Mouse (Mus musculus): ENCODE data around the gene Lin7b. TPM values are rescaled to one million over a fixed set of nuclear protein-coding genes. Genes with fewer than 3 reads are reported as not detected.
"Not testable (repeated sequence)": the region's sequence is repeated elsewhere in the genome, so short reads cannot be mapped to it uniquely, and the experiment has no call there.

Lin7b gene
- polyA plus RNA-seq, 1 experiment = 4.1 TPM

DNA sequence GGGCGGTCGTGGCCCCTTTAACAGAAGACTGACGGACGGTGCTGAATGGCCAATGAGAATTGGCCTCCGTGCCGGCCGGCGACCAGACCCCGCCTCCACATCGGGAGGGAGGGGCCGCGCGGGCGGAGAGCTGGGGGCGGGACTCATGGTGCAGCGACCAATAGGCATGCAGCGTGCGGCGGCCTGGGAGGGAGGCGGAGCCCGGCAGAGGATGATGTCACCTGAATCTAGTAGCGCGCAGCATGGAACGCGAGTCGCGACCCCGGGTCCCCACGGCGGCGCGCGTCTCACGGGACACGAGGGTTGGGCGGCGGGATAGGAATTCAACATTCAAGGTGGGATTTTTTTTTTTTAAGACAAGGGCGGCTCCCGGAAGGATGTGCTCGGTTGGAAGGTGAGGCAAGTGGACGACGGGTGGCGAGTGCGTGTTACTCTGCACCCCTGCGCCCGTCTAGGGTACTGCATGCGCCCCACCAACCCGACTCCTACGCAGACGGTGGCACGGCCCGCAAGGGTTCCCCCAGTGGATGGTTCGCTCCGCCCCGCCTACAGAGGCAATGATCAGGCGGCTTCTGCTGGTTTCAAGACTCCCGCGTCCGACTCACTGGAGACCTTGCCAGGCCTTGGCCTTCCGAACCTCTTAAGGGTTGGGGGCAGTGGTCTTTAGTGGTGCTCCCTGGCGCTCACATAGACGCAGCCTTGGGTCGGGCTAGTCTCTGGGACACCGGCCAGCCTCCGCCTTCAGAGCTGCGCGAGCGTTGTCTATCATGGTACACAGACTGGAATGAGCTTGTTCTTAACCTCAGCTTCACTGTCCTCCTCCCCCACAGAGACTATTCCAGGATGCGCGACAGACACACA is 3.1 kb downstream of the Lin7b start:
- no peaks in the 10 kb centered on the region for H3K9me3 ChIP-seq
- peak overlapping the region; percentile 94 for H3K4me3 ChIP-seq (replicated peaks)
- TF ChIP-seq FLI1 (IDR thresholded peaks at IDR 0.05; ENCODE audit: low read length) (no peak), GATA1 (IDR thresholded peaks at IDR 0.05; ENCODE audit: borderline replicate concordance, low read length) (no peak)
- peaks cover 73% of the 10 kb centered on the region for H3K27me3 ChIP-seq (replicated peaks)
- H3K4me1 ChIP-seq = peaks cover 60% of the 10 kb centered on the region
- H3K36me3 ChIP-seq (replicated peaks; ENCODE audit: low read length) = peaks cover 9% of the 10 kb centered on the region

- Histone ChIP-seq H3K4me3 (replicated peaks) (peak within 1 kb of the TSS; percentile 94), H3K4me1 (peaks cover 66% of the 10 kb centered on the region), H3K9me3 (no peaks in the 10 kb centered on the region), H3K27me3 (replicated peaks) (peaks cover 79% of the 10 kb centered on the region), H3K36me3 (replicated peaks; ENCODE audit: low read length) (peaks cover 4% of the 10 kb centered on the region)
- no peak for TF ChIP-seq GATA1 (IDR thresholded peaks at IDR 0.05; ENCODE audit: borderline replicate concordance, low read length)
Measured at GRCm38 (mm10) chr7:45366652-45367019, 3.7 kb downstream of the Lin7b start, which contains the start of gene Ppfia3. TSS of gene Ppfia3 (minus strand) at chr7:45367019.

- TF ChIP-seq GATA1 (IDR thresholded peaks at IDR 0.05; ENCODE audit: borderline replicate concordance, low read length) (no peak), FLI1 (IDR thresholded peaks at IDR 0.05; ENCODE audit: low read length) (no peak)
- peak overlapping the region; percentile 94 for H3K4me3 ChIP-seq (replicated peaks)
Measured at GRCm38 (mm10) chr7:45365742-45366651, 4.4 kb downstream of the Lin7b start.

GRCm38 (mm10) chr7:45363983-45364382 is 6.4 kb downstream of the Lin7b start:
- no peak for TF ChIP-seq FLI1 (IDR thresholded peaks at IDR 0.05; ENCODE audit: low read length)
- TF ChIP-seq GATA1 (IDR thresholded peaks at IDR 0.05; ENCODE audit: borderline replicate concordance, low read length) = no peak
- H3K9me3 ChIP-seq = no peaks in the 10 kb centered on the region
- no peak overlapping the region for H3K4me3 ChIP-seq (replicated peaks)
- H3K27me3 ChIP-seq (replicated peaks) = peaks cover 86% of the 10 kb centered on the region
- H3K36me3 ChIP-seq (replicated peaks; ENCODE audit: low read length) = no peaks in the 10 kb centered on the region
- H3K4me1 ChIP-seq = peaks cover 60% of the 10 kb centered on the region

More at GRCm38 (mm10) chr7:45365742-45366651, 4.4 kb downstream of the Lin7b start:
- no peaks in the 10 kb centered on the region for H3K36me3 ChIP-seq (replicated peaks; ENCODE audit: low read length)
- peaks cover 69% of the 10 kb centered on the region for H3K4me1 ChIP-seq
- H3K27me3 ChIP-seq (replicated peaks) = peaks cover 86% of the 10 kb centered on the region
- no peaks in the 10 kb centered on the region for H3K9me3 ChIP-seq

GRCm38 (mm10) chr7:45362801-45363200 is 7.6 kb downstream of the Lin7b start:
- TF ChIP-seq FLI1 (IDR thresholded peaks at IDR 0.05; ENCODE audit: low read length) = no peak
- TF ChIP-seq GATA1 (IDR thresholded peaks at IDR 0.05; ENCODE audit: borderline replicate concordance, low read length) = no peak
- H3K27me3 ChIP-seq (replicated peaks) = peaks cover 84% of the 10 kb centered on the region
- no peaks in the 10 kb centered on the region for H3K36me3 ChIP-seq (replicated peaks; ENCODE audit: low read length)
- H3K9me3 ChIP-seq = no peaks in the 10 kb centered on the region
- peaks cover 49% of the 10 kb centered on the region for H3K4me1 ChIP-seq
- H3K4me3 ChIP-seq (replicated peaks) = no peak overlapping the region

GRCm38 (mm10) chr7:45361243-45361804 is 9.1 kb downstream of the Lin7b start:
- Histone ChIP-seq H3K27me3 (replicated peaks) (peaks cover 89% of the 10 kb centered on the region), H3K4me3 (replicated peaks) (peak overlapping the region; percentile 90), H3K9me3 (no peaks in the 10 kb centered on the region), H3K4me1 (peaks cover 38% of the 10 kb centered on the region), H3K36me3 (replicated peaks; ENCODE audit: low read length) (no peaks in the 10 kb centered on the region)
- no peak for TF ChIP-seq GATA1 (IDR thresholded peaks at IDR 0.05; ENCODE audit: borderline replicate concordance, low read length)
- no peak for TF ChIP-seq FLI1 (IDR thresholded peaks at IDR 0.05; ENCODE audit: low read length)

GRCm38 (mm10) chr7:45360404-45361125 is 9.8 kb downstream of the Lin7b start:
- no peaks in the 10 kb centered on the region for H3K36me3 ChIP-seq (replicated peaks; ENCODE audit: low read length)
- H3K27me3 ChIP-seq (replicated peaks) = peaks cover 88% of the 10 kb centered on the region
- H3K9me3 ChIP-seq = no peaks in the 10 kb centered on the region
- TF ChIP-seq GATA1 (IDR thresholded peaks at IDR 0.05; ENCODE audit: borderline replicate concordance, low read length) (no peak), FLI1 (IDR thresholded peaks at IDR 0.05; ENCODE audit: low read length) (no peak)
- peak overlapping the region; percentile 90 for H3K4me3 ChIP-seq (replicated peaks)
- H3K4me1 ChIP-seq = peaks cover 40% of the 10 kb centered on the region

- Histone ChIP-seq H3K4me1 (peaks cover 44% of the 10 kb centered on the region), H3K27me3 (replicated peaks) (peaks cover 86% of the 10 kb centered on the region)
- H3K9me3 ChIP-seq; H3K36me3 ChIP-seq (replicated peaks; ENCODE audit: low read length); H3K4me3 ChIP-seq (replicated peaks): not testable (repeated sequence)
Measured at GRCm38 (mm10) chr7:45359081-45359480, 11.3 kb downstream of the Lin7b start.

DNA sequence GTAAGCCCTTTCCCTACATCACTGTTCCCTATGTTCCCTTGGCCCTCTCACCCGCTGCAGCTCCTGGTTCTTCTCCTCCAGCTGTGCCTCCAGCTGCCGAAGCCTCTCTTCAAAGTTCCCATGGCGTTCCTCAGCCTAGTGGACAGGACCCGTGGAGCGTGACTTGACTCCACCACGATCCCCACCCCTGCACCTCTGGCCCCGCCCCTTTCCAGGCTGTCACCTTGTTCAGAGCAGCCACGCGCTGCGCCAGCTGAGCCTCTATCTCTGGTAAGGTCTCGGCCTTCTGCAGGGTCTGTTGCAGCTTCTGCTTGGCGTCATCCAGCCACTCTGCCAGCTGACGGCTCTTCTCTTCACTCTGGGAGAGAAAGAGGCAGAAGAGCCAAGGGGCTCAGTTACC is 14.3 kb downstream of the Lin7b start:
- Histone ChIP-seq H3K27me3 (replicated peaks) (peaks cover 78% of the 10 kb centered on the region), H3K4me3 (replicated peaks) (no peak overlapping the region), H3K9me3 (no peaks in the 10 kb centered on the region), H3K36me3 (replicated peaks; ENCODE audit: low read length) (no peaks in the 10 kb centered on the region), H3K4me1 (peaks cover 30% of the 10 kb centered on the region)
- TF ChIP-seq FLI1 (IDR thresholded peaks at IDR 0.05; ENCODE audit: low read length) (no peak), GATA1 (IDR thresholded peaks at IDR 0.05; ENCODE audit: borderline replicate concordance, low read length) (no peak)
